Mouse (Mus musculus) erythroid progenitor cell, adult 5-6 weeks (primary cell): Measurements from ENCODE around the gene F930015N05Rik. TPM values are rescaled to one million over a fixed set of nuclear protein-coding genes. Genes with fewer than 3 reads are reported as not detected.

Experiments used
- ATAC-seq: replicated peaks from 2 replicates; pipeline ENCODE4 v1.8.0; 2016; ENCODE audit warnings: moderate number of reproducible peaks, mild to moderate bottlenecking, moderate TSS enrichment, inconsistent platforms; ENCODE audit not compliant: poor library complexity, low FRiP score, severe bottlenecking
- total RNA-seq, 2 experiments: library from RNA; stranded (forward) in 1 of 2; stranded (reverse) in 1 of 2; fragments of 150-400 nt in 1 of 2; fragments of 186-747, 209-891 nt in 1 of 2; gene quantifications; 2 replicates each; pipeline versions ENCODE4 v1.2.3 to v1.2.4; 2015 to 2017; ENCODE audit warnings: low replicate concordance in 2 of 2

The F930015N05Rik gene
- total RNA-seq, 2 experiments from 2014 or later, result not detected

- ATAC-seq, result no peak
Measured at GRCm38 (mm10) chr11:64396331-64396881, 40.0 kb downstream of the F930015N05Rik start.

- ATAC-seq, result no peak
Measured at GRCm38 (mm10) chr11:64386333-64386732, 50.1 kb downstream of the F930015N05Rik start.

Other genes with a start within 250 kb of the F930015N05Rik start
- not detected in 2 replicates for gene Hs3st3a1, start 1.3 kb downstream of the F930015N05Rik start, total RNA-seq (2015; ENCODE audit: low replicate concordance)
- not detected in 2 replicates for gene Hs3st3a1, start 1.3 kb downstream of the F930015N05Rik start, total RNA-seq (2017; ENCODE audit: low replicate concordance)